Mouse (Mus musculus): ENCODE results near the gene Layn. TPM values are rescaled to one million over a fixed set of nuclear protein-coding genes. Genes with fewer than 3 reads are reported as not detected.

The Layn gene
- total RNA-seq, 2 experiments from 2014 or later, result 6.4 to 8.2 TPM

DNA sequence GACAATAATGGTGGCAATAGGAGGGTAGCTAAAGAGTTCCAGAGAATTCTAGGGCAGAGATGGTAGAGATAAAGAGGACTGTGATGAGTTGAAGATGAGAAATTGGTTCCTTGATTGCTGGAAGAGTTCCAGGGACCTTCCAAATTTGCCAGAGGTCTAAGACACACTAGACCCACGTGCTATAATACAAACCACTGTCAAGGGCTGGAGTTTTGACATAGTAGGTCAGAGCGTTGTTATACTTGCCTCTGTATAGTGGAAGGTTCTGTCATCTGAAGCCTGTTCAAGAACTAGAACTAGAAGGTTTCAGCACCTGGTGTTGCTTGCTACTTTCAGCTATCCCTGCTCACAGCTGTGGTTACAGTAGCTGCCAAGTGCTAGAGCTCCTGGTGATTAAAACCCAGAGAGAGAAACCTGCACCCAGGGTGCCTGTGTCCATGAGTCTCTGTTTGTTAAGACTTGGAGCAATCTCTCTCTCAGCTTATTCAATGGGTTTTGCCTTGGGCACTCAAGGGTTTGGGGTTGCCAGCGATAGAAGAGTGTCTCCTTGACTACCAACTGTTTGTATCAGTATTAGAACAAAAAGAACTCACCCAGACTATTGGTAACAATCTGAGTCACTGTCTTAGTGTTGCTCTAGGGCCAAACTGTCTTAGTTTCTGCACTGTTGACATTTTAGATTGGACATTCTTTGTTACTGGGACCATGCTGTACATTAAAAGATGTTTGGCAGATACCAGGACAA lies 43.9 kb downstream of the Layn start:
- no peak for DNase-seq

DNA sequence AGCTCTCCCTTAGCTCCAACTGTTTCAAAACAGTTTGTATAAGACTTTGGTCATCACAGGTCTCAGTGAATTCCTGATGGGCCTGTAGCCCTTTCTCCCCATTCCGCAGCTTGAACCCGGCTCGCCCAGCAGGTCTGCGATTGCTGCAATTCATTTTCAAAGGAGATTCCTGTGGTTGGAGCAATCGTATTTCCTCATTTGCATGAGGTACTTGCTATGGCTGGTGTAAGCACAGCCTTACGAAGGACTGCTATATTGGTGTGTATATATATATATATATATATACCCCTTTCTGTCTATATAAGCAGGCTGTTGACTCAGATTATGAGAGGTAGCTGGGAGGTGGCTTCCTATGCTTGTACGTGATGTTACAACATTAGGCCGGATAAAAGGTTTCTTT lies 44.6 kb downstream of the Layn start:
- DNase-seq, result no peak

DNA sequence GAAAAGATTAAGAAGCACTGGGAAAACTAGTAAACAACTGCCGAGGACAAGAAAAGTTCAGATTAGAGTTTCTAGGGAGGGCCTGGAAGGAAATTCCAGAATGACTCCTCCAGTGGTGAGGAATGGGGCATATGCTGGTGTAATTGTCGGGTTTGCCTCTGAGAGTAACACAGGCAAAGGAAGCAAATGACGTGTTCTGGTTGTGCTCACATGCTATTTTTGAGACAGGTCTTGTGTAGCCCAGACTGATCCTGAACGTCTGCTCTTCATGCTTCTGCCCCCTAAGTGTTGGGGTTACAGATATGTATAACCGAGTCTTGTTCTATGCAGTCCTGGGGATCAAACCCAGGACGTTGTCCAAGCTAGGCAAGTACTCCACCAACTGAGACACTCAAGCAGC lies 45.3 kb downstream of the Layn start:
- no peak for DNase-seq

DNA sequence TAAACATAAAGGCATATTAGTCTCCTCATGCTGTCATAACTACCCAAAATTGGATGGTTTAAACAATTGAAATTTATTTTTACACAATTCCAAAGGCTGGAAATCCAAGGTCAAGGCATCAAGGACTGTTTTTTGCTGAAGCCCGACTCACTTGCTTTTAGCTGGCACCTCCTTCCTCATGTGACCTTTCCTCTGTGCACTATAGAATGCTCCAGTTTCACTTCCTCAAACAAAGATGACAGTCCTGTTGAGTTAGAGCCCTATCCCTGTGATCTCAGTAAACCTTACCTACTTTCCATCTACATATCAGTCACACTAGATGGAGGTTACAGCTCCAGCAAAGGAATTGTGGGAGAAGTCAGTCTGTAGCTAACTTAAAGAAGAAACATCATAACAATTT lies 46.7 kb downstream of the Layn start:
- DNase-seq, result no peak

DNA sequence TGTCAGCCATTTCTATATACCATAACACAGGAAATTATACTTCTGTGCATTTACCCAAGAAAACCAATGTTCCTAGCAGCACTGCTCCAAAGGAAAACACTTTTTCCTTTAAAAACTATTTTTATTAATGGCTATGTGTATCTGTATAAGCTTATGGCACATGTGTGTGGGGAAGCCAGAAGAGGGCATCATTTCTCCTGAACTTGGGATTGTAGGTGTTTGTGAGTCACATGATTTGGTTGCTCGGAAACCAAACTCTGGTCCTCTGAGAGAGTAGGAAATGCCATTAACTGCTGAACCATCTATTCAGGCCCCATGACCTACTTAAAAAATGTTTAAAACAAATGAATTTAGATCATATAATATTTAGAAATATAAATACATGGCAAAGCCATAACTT lies 49.9 kb downstream of the Layn start:
- DNase-seq, result no peak

DNA sequence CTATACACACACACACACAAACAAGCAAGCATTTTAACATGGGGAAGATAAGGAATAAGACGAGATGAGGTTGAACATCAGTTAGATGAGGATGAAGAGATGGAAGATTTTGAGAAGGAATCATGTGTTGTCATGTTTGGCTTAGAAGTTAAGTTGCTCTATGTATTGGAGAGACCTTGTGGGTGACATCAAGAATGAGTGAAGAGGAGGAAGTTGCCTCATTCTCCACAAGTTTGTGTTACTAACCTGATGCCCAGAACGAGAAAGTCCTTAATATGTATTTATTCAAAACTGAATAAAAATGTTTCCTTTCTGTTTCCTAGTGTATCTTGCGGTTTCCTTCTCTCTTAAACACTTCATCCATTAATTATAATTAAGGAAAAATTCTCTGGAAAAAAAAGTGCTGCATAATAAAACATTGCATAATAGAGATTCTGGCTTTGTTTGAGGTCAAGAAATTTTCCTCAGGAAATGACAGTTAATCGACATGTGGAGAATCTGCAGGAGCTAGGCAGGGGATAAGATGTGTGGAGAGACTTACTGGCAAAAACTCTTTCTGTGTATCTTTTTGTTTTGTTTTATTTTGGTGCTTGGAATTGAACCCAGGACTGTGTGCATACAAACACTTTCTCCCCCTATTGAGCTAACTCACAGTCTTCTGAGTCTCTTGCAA lies 55.6 kb downstream of the Layn start:
- DNase-seq, result no peak

DNA sequence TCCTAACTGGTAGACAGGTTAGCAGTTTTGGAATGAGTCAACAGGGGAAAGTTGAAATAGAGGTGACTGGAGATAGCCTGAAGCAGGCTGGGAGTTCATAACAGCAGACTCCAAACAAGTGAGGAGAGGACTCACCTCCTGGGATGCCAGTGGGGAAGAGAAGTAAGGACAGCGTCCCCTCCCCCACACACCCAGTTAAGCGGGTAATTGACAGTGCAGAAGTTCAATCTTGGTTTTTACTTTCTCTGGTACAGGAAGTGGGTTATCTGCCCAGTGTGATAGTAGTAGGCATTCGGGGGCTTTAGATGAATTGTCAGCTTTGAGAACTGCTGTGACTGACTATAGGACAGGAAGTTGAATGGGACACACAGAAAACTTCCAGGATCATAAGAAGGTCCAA lies 56.5 kb downstream of the Layn start:
- DNase-seq, result no peak

DNA sequence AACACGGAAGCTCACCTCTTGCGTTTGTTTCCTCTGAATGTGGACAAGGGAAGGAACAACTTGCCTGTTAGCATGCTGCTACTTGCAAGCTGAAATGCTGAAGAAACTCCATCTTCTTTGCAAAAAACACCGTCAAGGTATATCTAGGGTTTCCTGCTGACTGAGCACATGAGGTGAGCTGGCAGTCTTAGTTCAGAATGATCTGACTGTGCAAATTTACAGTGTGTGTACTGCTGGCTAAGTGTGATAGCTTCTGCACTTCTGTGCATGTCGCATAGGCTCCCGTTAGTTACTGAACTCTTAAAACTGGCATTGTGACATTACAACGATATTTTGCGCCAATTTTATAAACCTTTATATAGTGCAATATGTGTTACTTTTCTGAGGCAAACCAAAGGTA lies 57.2 kb downstream of the Layn start:
- no peak for DNase-seq

DNA sequence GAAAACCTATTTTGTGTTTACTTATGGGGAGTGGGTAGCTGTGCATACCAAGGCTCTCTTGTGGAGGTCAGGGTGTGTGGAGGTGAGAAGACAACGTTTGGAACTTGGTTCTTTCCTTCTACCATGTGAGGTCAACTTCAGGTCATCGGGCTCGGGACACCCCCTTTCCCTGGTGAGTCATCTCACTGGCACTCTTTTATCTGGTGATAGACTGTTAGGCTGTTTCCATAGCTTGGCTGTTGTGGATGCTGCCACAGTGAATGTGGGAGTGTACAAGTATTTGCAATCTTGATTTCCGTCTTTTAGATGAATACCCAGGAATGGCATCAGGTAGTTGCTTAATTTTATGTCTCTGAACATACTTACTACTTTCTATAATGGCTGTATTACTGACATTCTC lies 61.2 kb downstream of the Layn start:
- DNase-seq, result no peak

DNA sequence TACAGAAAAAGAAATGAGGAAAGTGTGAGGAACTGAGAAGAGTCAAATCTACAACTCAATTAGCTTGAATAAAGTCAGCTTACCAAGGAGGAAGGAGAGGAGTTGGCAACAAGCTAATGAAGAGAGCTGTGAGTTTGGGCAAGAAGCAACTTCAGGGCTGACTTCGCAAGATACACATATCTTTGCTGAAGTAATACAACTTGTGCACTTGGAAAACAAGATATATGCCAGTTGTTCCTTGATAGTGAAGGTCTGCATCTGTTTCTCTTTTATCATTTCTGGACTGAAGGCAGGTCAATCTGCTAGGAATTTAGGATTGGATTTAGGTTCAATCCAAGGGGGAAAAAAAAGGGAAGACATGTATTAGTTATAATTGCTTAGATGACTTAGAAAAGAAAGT lies 63.2 kb downstream of the Layn start:
- no peak for DNase-seq

DNA sequence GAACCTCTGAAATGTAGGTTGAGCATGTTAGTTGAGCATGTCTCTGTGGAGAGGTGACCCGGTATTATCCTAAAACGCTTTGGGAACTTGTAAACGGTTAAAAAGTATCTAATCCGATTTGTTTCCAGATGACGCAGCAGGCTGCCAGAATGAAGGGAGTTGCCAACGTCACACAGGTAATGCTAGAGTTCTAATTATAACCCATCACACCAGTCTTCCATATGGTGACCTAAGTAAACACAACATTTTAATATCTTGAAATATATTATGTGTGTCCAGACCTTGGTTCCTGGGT lies 67.3 kb downstream of the Layn start:
- DNase-seq, result no peak

DNA sequence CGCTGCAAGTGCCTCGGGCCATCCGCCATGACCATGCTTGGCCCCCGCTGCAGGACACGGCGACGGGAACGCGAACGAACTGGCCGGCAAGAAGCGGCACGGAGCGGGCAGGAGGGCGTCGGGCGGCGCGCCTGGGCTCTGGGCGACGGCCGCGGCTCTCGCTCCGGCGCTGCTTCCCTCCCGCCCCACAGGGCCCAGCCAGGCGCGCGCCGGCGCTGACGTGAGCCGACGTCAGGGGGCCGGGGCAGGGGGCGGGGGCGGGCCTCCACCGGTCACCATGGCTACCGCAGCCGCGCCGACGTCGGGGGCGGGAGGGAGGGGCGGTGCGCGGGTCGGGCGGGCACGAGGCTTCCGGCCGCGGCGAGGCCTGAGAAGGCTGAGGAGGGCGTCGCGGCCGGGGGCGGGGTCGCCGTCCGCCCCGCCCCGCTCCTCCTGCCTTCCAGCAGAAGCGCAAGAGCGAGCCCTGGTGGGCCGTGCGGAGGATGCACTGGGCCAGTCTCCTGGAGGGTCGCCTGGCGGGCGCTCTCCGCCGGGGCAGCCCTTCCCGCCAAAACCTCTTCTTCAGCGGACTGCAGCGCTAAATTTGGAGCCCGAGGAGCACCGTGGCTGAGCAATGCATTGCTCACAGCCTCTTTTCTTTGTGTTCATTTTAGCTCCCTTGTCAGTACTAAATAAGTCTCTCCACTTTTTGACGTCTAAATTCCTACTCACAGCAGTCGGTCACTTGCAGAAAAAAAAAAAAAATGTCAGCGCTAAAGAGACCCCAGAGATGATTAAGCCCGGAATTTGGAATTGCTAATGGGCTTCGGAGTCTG lies 67.8 kb downstream of the Layn start, which contains the start of gene Sik2:
Gene Sik2 (minus strand): TSS at position 233 of the 815 bp plus-strand sequence.
- DNase-seq, result peak; percentile 98

DNA sequence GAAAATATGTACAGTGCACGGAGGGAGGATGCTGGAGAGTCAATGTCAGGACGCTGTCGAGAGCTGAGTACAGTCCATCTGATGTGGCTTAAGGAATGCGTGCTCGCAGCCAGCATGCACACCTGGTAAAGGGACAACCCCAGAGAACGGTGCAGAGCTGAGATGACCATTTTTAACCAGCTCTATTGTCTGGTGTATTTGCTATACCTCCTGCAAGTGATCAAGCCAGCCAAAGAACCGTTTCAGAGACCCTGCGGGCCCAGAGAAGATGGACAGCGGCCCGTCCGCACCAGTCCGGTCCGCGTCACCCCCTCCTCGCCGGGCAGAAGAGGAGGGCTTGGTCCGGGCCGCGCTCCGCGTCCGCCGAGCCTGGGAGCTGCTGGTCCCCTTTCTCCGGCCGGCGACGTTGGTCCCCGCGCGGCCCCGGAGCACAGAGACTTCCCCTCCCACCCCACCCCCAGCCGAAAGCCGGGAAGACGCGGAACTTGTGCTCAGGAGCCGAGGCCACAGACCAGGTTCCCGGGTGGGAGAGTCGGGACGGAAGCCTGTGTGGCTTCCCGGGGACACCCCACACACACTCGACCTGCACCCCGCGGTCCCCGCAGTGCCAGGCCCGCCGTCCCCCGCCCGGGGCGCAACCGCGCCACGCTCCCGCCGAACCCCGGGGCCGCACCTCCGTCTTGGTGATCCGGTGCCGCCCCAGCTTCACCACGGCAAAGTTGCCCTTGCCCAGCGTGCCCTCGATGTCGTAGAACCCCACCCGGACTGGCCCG lies 68.6 kb downstream of the Layn start:
- peak; percentile 67 for DNase-seq

DNA sequence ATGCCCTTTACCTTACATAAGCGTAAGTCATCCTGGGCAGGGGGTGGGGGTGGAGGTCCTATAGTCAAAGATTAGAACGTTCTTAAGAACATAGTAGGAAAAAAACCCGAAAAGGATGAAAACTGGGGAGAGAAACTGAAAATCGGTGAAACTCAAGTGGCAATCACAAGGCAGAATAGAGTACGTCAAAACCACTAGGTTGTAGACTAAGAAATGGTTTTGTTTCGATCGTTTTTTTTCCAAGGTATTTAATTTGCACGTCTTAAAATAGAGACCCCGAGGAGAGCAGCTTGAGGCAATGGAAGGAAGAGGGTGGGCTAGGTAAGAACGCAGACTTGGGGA lies 69.2 kb downstream of the Layn start:
- DNase-seq, result no peak

DNA sequence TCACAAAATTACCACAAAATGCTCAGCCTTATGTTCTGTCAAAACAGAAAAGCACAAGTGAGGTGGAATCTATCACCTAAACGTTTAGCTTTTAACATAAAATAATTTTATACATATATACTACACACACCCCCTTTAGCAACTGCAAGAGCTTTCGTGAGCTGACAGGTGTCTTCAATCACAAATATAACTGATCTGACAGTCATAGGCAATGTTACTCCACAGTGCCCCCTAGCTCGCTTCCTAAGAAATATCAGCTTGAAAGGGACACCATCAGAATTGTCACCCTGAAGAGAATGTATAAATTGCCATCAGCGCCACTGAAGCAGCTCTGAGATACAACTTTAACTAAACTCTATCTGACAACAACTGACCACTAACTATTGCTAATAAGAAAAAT lies 70.0 kb downstream of the Layn start:
- peak; percentile 70 for DNase-seq

Small RNA genes lying within 50 kb of the gene (microRNA-seq; reads per million reads assigned to microRNA genes)
- gene Mir34b (30.0 reads per million, percentile 31 among the genes with 10 or more reads in this experiment), gene Mir34c (942 reads per million, percentile 73 among the genes with 10 or more reads in this experiment)

Other genes starting within 250 kb of the Layn start
- gene Ppp2r1b, start 231.8 kb downstream of the Layn start, total RNA-seq (2021), result 10 to 100 TPM; 35.1 to 36.5 TPM
- 100 to 1,000 TPM; 132 to 136 TPM for gene Sik2, start 68.0 kb downstream of the Layn start, total RNA-seq (2021)
- gene Btg4, start 16.2 kb downstream of the Layn start, total RNA-seq (2021), result not detected
- gene 4833427G06Rik, start 25.0 kb upstream of the Layn start, total RNA-seq (2021), result not detected
- gene Gm32742, start 88.4 kb upstream of the Layn start, total RNA-seq (2021), result not detected
- 1 to 10 TPM; 1.8 to 3.0 TPM for gene Pou2af1, start 136.6 kb upstream of the Layn start, total RNA-seq (2021)
- 1 to 10 TPM; 2.4 to 2.9 TPM for gene Colca2, start 201.5 kb upstream of the Layn start, total RNA-seq (2021)

All from adrenal gland, postnatal 10 days (tissue).